Mouse (Mus musculus) adrenal gland, adult 2 months (tissue): ENCODE measurements around the gene Dync1i1. TPM values are rescaled to one million over a fixed set of nuclear protein-coding genes. Genes with fewer than 3 reads are reported as not detected.

Experiments used
- DNase-seq: peaks from one replicate; pipeline ENCODE4 v3.0.0; 2021
- polyA plus RNA-seq: library from polyadenylated mRNA; depleted of rRNA; stranded (reverse); fragments of >200 nt; gene quantifications from 2 replicates; pipeline ENCODE4 v1.2.3, GENCODE M21; 2012; rRNA removed
- total RNA-seq, 2 experiments: library from RNA; stranded (reverse); gene quantifications; 2 replicates each; pipeline ENCODE4 v1.2.3; 2021

The Dync1i1 gene
- total and polyA plus RNA-seq, 3 experiments, result 1.6 to 1.8 (median 1.7) TPM

GRCm38 (mm10) chr6:6070015-6070414 lies 344.6 kb downstream of the Dync1i1 start:
- DNase-seq, result no peak

GRCm38 (mm10) chr6:6071038-6071437 lies 345.6 kb downstream of the Dync1i1 start:
- no peak for DNase-seq

GRCm38 (mm10) chr6:6075940-6076447 lies 350.6 kb downstream of the Dync1i1 start:
- DNase-seq, result no peak

- DNase-seq, result no peak
Measured at GRCm38 (mm10) chr6:6077234-6077633, 351.8 kb downstream of the Dync1i1 start.

Other genes starting within 250 kb of the Dync1i1 start
- 100 to 1,000 TPM; 281 to 437 TPM for gene Pdk4, start 229.3 kb upstream of the Dync1i1 start, total RNA-seq
- 147 and 215 TPM in 2 replicates for gene Pdk4, start 229.3 kb upstream of the Dync1i1 start, polyA plus RNA-seq